ENCODE assay signal across 11 mouse cellular contexts in genomic region chr7:137723361-137724040, GRCm38 (mm10).
A peak's percentile ranks its signal among the peaks of the same experiment; 100 is the strongest.
DNase-seq lines count a peak whose midpoint lies in the region; ATAC-seq and TF ChIP-seq lines count a peak whose summit lies in the region.
"Had no signal": no experiment of that assay in that cellular context is flagged by ENCODE, and none has a peak within 500 bp of the region (broad histone marks: within the 10 kb centered on the region; RNA-seq: fewer than 3 reads in every experiment).

No protein-coding gene starts in this region.

- TF ChIP-seq CTCF in cerebellum, adult 2 months (IDR thresholded peaks at IDR 0.05; ENCODE audit: borderline replicate concordance, insufficient read depth, low read depth, low read length), result no peak
- no peak for TF ChIP-seq CTCF in thymus, adult 2 months (IDR thresholded peaks at IDR 0.05; ENCODE audit: borderline replicate concordance, control insufficient read depth, extremely low read depth, insufficient read depth, low read length, poor library complexity)

- peak; percentile 75 for ATAC-seq in lung, embryonic 15.5 days (ENCODE audit: borderline replicate concordance, extremely low read depth, low FRiP score, low TSS enrichment)
- ATAC-seq: midbrain, embryonic 16.5 days had no signal

- H3K4me2 ChIP-seq in lung, embryonic 15.5 days, result no peak overlapping the region
- H3K4me2 ChIP-seq: liver, embryonic 13.5 days had no signal

- H3K4me1 ChIP-seq in cerebellum, adult 2 months (ENCODE audit: control insufficient read depth, insufficient read depth, low read length), result no peaks in the 10 kb centered on the region
- H3K4me1 ChIP-seq in lung, embryonic 15.5 days, result peaks cover 35% of the 10 kb centered on the region
- H3K4me1 ChIP-seq in thymus, adult 2 months (replicated peaks; ENCODE audit: control insufficient read depth, insufficient read depth, low read length), result no peaks in the 10 kb centered on the region
- H3K4me1 ChIP-seq: liver, embryonic 13.5 days had no signal

- TF ChIP-seq POLR2A in cerebellum, adult 2 months (IDR thresholded peaks at IDR 0.05; ENCODE audit: borderline replicate concordance, insufficient read depth, low read length), result no peak
- TF ChIP-seq POLR2A in thymus, adult 2 months (IDR thresholded peaks at IDR 0.05; ENCODE audit: control insufficient read depth, extremely low read depth, insufficient read depth, low read length, poor library complexity), result no peak

- no peak overlapping the region for H3K9ac ChIP-seq in lung, embryonic 15.5 days
- H3K9ac ChIP-seq: liver, embryonic 13.5 days had no signal

- H3K27ac ChIP-seq in cerebellum, adult 2 months (ENCODE audit: insufficient read depth, low read length), result no peak overlapping the region
- H3K27ac ChIP-seq in lung, embryonic 15.5 days, result peak overlapping the region; percentile 74
- no peak overlapping the region for H3K27ac ChIP-seq in thymus, adult 2 months (ENCODE audit: control insufficient read depth, insufficient read depth, low read length)
- H3K27ac ChIP-seq: liver, embryonic 13.5 days had no signal

- peak; percentile 4 for DNase-seq in left cerebral cortex, adult 11 months (ENCODE audit: low spot score)
- DNase-seq in left cerebral cortex, postnatal 36 days (ENCODE audit: low spot score in 2 of 2), result no peak
- peak; percentile 81 for DNase-seq in Muller cell, postnatal 12 days (ENCODE audit: inconsistent ontology term)
- peak; percentile 12 to 16 for DNase-seq in cerebellum, adult 2 months
- no peak for DNase-seq in spleen, adult 12 weeks (ENCODE audit: low spot score)
- no peak for DNase-seq in thymus, adult 2 months
- DNase-seq: gastrocnemius, postnatal 36 days; kidney, postnatal 10 days; liver, embryonic 13.5 days had no signal

- H3K36me3 ChIP-seq in lung, embryonic 15.5 days, result no peaks in the 10 kb centered on the region
- no peaks in the 10 kb centered on the region for H3K36me3 ChIP-seq in thymus, adult 2 months (ENCODE audit: control insufficient read depth, insufficient read depth, low read length)
- H3K36me3 ChIP-seq: liver, embryonic 13.5 days had no signal

- intact Hi-C loops in left cerebral cortex, postnatal 36 days (cut with DNase I), result no loop called here

- H3K4me3 ChIP-seq in cerebellum, adult 2 months (replicated peaks; ENCODE audit: insufficient read depth, low read depth, low read length), result no peak overlapping the region
- no peak overlapping the region for H3K4me3 ChIP-seq in lung, embryonic 15.5 days
- H3K4me3 ChIP-seq in thymus, adult 2 months (ENCODE audit: control insufficient read depth, insufficient read depth, low read length), result no peak overlapping the region
- H3K4me3 ChIP-seq: liver, embryonic 13.5 days had no signal

- H3K9me3 ChIP-seq in lung, embryonic 15.5 days, result no peaks in the 10 kb centered on the region
- H3K9me3 ChIP-seq: liver, embryonic 13.5 days had no signal

- H3K27me3 ChIP-seq in cerebellum, adult 2 months (ENCODE audit: control insufficient read depth, insufficient read depth, low read length), result no peaks in the 10 kb centered on the region; the same call in 1 of the 2 replicates
- H3K27me3 ChIP-seq in lung, embryonic 15.5 days, result no peaks in the 10 kb centered on the region
- no peaks in the 10 kb centered on the region for H3K27me3 ChIP-seq in thymus, adult 2 months (ENCODE audit: control insufficient read depth, insufficient read depth, low read length)
- H3K27me3 ChIP-seq: liver, embryonic 13.5 days had no signal

- 40% methylated on average over 7 of the region's 7 CpGs for WGBS in cerebellum, adult 2 months
- 33% methylated on average over 7 of the region's 7 CpGs for WGBS in lung, embryonic 15.5 days
- WGBS in thymus, adult 2 months, result 84% methylated on average over 7 of the region's 7 CpGs

Comparison
In these comparisons a context has a peak if more than half of its experiments do, and no peak if none do; other contexts are left out.
1. DNase-seq: peak in left cerebral cortex, adult 11 months (single experiment), Muller cell, postnatal 12 days (single experiment) and cerebellum, adult 2 months (2 of 2); none in left cerebral cortex, postnatal 36 days (0 of 2), spleen, adult 12 weeks (single experiment) and thymus, adult 2 months (single experiment).